In genomic region chr13:43788983-43789645, GRCm38 (mm10) we compare ENCODE assay signal across 11 mouse cellular contexts. TPM values are rescaled to one million over a fixed set of nuclear protein-coding genes. Genes with fewer than 3 reads are reported as not detected.
A peak's percentile ranks its signal among the peaks of the same experiment; 100 is the strongest.
DNase-seq lines count a peak whose midpoint lies in the region; ATAC-seq lines count a peak whose summit lies in the region.
"Had no signal": no experiment of that assay in that cellular context is flagged by ENCODE, and none has a peak within 500 bp of the region (broad histone marks: within the 10 kb centered on the region; RNA-seq: fewer than 3 reads in every experiment).

No protein-coding gene starts in this region.

- H3K27ac ChIP-seq in hindbrain, embryonic 14.5 days: no peak overlapping the region
- H3K27ac ChIP-seq: embryonic facial prominence, embryonic 13.5 days; heart, embryonic 13.5 days had no signal

- WGBS in hindbrain, embryonic 14.5 days: 75% methylated on average over 10 of the region's 10 CpGs

- no peaks in the 10 kb centered on the region for H3K9me3 ChIP-seq in hindbrain, embryonic 14.5 days (ENCODE audit: control insufficient read depth, low read length)
- H3K9me3 ChIP-seq: embryonic facial prominence, embryonic 13.5 days; heart, embryonic 13.5 days had no signal

- ATAC-seq in common myeloid progenitor, adult 5-6 weeks (replicated peaks; ENCODE audit: low read depth, poor library complexity, severe bottlenecking): peak; percentile 73
- no peak for ATAC-seq in hindbrain, embryonic 14.5 days (ENCODE audit: low FRiP score)
- ATAC-seq: intestine, postnatal 0 days had no signal

- H3K4me2 ChIP-seq in hindbrain, embryonic 14.5 days (replicated peaks): no peak overlapping the region
- H3K4me2 ChIP-seq: embryonic facial prominence, embryonic 13.5 days; heart, embryonic 13.5 days had no signal

- H3K9ac ChIP-seq in hindbrain, embryonic 14.5 days: no peak overlapping the region
- H3K9ac ChIP-seq: embryonic facial prominence, embryonic 13.5 days; heart, embryonic 13.5 days had no signal

- no peaks in the 10 kb centered on the region for H3K36me3 ChIP-seq in hindbrain, embryonic 14.5 days (replicated peaks; ENCODE audit: control insufficient read depth, insufficient read depth)
- H3K36me3 ChIP-seq: embryonic facial prominence, embryonic 13.5 days; heart, embryonic 13.5 days had no signal

- no peak overlapping the region for H3K4me3 ChIP-seq in hindbrain, embryonic 14.5 days (replicated peaks; ENCODE audit: low read length)
- H3K4me3 ChIP-seq: embryonic facial prominence, embryonic 13.5 days; heart, embryonic 13.5 days had no signal

- peak; percentile 12 for DNase-seq in 416B (ENCODE audit: low read depth)
- peak; percentile 87 to 91 for DNase-seq in B cell, adult 2 months
- DNase-seq in natural killer cell, adult 2 months (ENCODE audit: low spot score in 2 of 2): peak; percentile 62 to 87
- DNase-seq in frontal cortex, adult 2 months (ENCODE audit: extremely low spot score in 1 of 2, low spot score in 1 of 2): no peak
- DNase-seq in hindbrain, embryonic 14.5 days (ENCODE audit: low spot score): no peak
- no peak for DNase-seq in right cerebral cortex, adult 18-20 months
- DNase-seq: cerebellum, adult 2 months had no signal

- peaks cover 4% of the 10 kb centered on the region; the same call in 1 of the 2 replicates for H3K27me3 ChIP-seq in hindbrain, embryonic 14.5 days (ENCODE audit: control insufficient read depth, insufficient read depth, low read length)

- H3K4me1 ChIP-seq in hindbrain, embryonic 14.5 days (replicated peaks; ENCODE audit: control insufficient read depth, insufficient read depth, low read length): peaks cover 21% of the 10 kb centered on the region

RNA-seq across cellular contexts. Expression of gene Cd83, which starts 4.5 kb away (rescaled TPM):
- 0.68 TPM in 1 of 2 replicates, not detected in the other for total RNA-seq in common myeloid progenitor, adult 5-6 weeks (2017)
- polyA plus RNA-seq in frontal cortex, adult 2 months (2012; rRNA removed): 8.4 and 11.4 TPM in 2 replicates
- 30.8 and 32.7 TPM in 2 replicates for polyA plus RNA-seq in hindbrain, embryonic 14.5 days (2014; fragmentation: Nextera tagmentation; extraction: Ambion mirVana)

Comparison
In these comparisons a context has a peak if more than half of its experiments do, and no peak if none do; other contexts are left out.
1. DNase-seq: peak in 416B (single experiment), B cell, adult 2 months (2 of 2) and natural killer cell, adult 2 months (2 of 2); none in frontal cortex, adult 2 months (0 of 2), hindbrain, embryonic 14.5 days (single experiment) and right cerebral cortex, adult 18-20 months (single experiment).